Mouse (Mus musculus) limb, embryonic 10.5 days (tissue): ENCODE results near the gene Nop14. TPM values are rescaled to one million over a fixed set of nuclear protein-coding genes. Genes with fewer than 3 reads are reported as not detected.

Source experiments
- DNase-seq: peaks from one replicate; pipeline ENCODE4 v3.0.0-alpha.2; 2017; ENCODE audit warnings: low spot score
- H3K27ac ChIP-seq: fragments of 300-500 bp; sonication (generic); 2 replicates; pipeline ENCODE4 v1.5.1; 2016; ENCODE audit warnings: mild to moderate bottlenecking
- H3K27me3 ChIP-seq: fragments of 300-500 bp; sonication (generic); 2 replicates; pipeline ENCODE4 v1.6.1; 2016; ENCODE audit warnings: low read depth, mild to moderate bottlenecking; ENCODE audit not compliant: poor library complexity, severe bottlenecking
- H3K36me3 ChIP-seq: fragments of 300-500 bp; sonication (generic); 2 replicates; pipeline ENCODE4 v1.6.1; 2016; ENCODE audit warnings: mild to moderate bottlenecking, moderate library complexity
- H3K4me1 ChIP-seq: fragments of 300-500 bp; sonication (generic); 2 replicates; pipeline ENCODE4 v1.6.1; 2016
- H3K4me3 ChIP-seq: fragments of 300-500 bp; sonication (generic); 2 replicates; pipeline ENCODE4 v1.5.1; 2016; ENCODE audit warnings: mild to moderate bottlenecking, moderate library complexity
- H3K9me3 ChIP-seq: fragments of 300-500 bp; sonication (generic); replicated peaks from 2 replicates; pipeline ENCODE4 v1.6.1; 2016; ENCODE audit warnings: mild to moderate bottlenecking
- WGBS: fragments of 180-500 bp; shearing (Covaris S2); methylation state at CpG from one replicate; pipeline ENCODE4 v1.1.7; 2016; 5-methylcytosine and 5-hydroxymethylcytosine counted together
- polyA plus RNA-seq: library from polyadenylated mRNA; unstranded; fragments of >200 nt; fragmentation: Nextera tagmentation; extraction: Ambion mirVana; gene quantifications from 2 replicates; pipeline ENCODE4 v1.2.1, GENCODE M21; 2016

The Nop14 gene
- 29.1 and 31.9 TPM in 2 replicates for polyA plus RNA-seq

DNA sequence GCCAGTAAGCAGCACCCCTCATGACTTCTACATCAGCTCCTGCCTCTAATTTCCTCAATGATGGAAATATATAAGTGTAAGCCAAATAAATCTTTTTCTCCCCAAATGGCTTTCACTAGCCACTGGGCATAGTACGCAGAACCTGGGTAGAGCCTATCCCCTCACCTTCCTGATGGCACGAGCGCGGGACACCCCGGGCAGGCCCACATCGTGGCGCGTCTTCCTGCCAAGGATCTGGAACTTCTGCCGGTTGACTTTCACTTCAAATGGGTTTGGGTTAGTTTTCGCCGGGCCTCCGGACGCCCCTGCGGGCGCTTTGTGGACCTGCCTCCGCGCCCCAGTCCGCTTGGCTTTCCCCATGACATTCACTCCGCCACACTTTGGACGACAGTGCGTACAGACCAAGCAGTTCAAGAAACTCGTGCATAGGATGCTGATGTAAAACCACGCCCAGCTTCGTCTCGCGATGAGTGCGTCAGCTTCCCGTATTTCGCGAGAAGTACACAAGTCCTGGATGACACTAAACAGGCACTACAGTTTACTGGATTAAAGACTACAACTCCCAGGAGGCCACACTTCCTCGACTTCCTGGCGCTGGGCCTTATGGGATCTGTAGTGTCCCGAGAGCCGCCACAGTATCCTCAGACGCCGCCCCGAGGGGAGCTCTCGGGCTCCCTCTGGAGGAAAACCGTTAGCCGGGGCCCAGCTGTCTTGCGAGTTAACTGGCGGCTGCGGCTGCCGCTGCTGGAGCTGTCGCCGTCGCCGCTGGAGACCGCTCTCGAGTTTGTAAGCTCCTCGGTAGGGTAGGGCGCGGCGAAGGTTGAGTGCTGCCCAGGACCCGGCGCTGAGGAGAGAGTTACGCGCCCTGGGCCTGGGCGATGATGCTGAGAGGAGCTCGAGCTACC lies at the start of gene Nop14, which contains the start of gene Grk4:
Gene Nop14 (minus strand): TSS at position 463 of the 905 bp plus-strand sequence.
Gene Grk4 (plus strand): TSS at position 694 of the 905 bp plus-strand sequence.
- Histone ChIP-seq H3K4me3 (peak within 1 kb of the TSS; percentile 82), H3K27me3 (peaks cover 13% of the 10 kb centered on the region), H3K4me1 (peaks cover 10% of the 10 kb centered on the region), H3K27ac (peak within 1 kb of the TSS; percentile 81), H3K9me3 (no peaks in the 10 kb centered on the region), H3K36me3 (peaks cover 29% of the 10 kb centered on the region)
- WGBS, result under 1% methylated on average over 60 of the region's 60 CpGs
- DNase-seq, result peak; percentile 96

DNA sequence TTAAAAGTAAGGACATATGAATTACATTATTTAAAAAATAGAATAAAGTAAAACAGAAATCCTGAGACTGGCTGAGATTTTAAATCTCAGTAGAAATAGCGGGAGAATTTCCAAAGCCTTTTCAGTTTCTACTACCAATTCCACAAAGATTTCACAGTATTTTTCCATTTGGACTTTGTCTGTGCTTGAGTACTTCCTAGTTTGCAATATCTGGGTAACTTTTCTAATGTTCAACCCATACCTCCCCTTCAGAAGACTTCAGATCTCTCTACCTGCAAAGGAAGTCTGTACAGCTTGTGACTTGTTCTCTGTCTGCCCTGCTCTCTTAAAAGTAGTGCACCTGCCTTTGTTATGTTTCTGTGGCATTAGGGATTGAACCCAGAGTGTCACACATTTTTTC lies 48.5 kb upstream of the Nop14 start:
- WGBS, result 82% methylated on average over 1 of the region's 1 CpGs
- no peak overlapping the region for H3K4me3 ChIP-seq
- H3K36me3 ChIP-seq, result no peaks in the 10 kb centered on the region
- DNase-seq, result no peak
- no peaks in the 10 kb centered on the region for H3K27me3 ChIP-seq
- no peaks in the 10 kb centered on the region for H3K9me3 ChIP-seq
- H3K27ac ChIP-seq, result no peak overlapping the region
- H3K4me1 ChIP-seq, result no peaks in the 10 kb centered on the region

DNA sequence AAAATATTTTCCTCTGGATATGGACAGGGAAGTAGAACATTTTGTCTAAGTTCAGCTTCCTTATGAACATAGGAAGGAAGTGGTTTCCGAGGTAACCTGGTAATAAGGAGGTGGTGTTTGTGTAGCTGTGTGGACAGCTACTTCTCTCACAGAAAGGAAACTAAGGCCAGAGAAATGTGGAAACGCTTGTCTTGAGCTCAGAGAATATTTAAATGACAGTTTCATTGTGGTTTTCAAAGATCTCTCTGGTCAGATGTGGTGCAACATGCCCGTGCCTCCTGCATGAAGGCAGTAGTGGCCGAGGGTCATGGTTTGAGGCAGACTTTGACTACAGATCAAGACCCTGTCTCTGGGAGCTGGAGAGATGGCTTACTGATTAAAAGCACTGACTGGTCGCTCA lies 35.6 kb upstream of the Nop14 start:
- no peak for DNase-seq

DNA sequence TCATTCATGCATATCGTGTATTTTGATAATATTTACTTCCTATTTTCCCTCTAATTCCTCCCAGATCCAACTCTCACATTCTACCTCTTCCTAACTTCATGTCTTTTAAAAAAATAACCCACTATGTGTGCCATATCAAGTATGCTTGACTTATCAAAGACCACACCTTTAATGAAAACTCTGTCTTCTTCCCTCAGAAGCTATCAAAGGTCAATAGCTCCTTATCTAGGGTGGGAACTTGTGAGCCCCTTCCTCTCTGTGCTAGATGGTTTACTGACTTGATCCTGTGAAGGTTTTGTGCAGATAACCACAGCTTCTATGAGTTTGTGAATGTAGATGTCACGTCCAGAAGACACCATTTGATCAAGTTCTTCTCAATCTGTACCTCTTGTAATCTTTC lies 32.8 kb upstream of the Nop14 start:
- no peaks in the 10 kb centered on the region for H3K36me3 ChIP-seq
- WGBS, result 77% methylated on average over 2 of the region's 2 CpGs
- no peaks in the 10 kb centered on the region for H3K4me1 ChIP-seq
- H3K9me3 ChIP-seq, result no peaks in the 10 kb centered on the region
- DNase-seq, result no peak
- H3K27ac ChIP-seq, result no peak overlapping the region
- no peak overlapping the region for H3K4me3 ChIP-seq
- no peaks in the 10 kb centered on the region for H3K27me3 ChIP-seq

More for the DNA sequence above, 35.6 kb upstream of the Nop14 start:
- Histone ChIP-seq H3K36me3 (no peaks in the 10 kb centered on the region), H3K27ac (no peak overlapping the region), H3K9me3 (no peaks in the 10 kb centered on the region), H3K4me1 (no peaks in the 10 kb centered on the region), H3K4me3 (no peak overlapping the region), H3K27me3 (no peaks in the 10 kb centered on the region)
- WGBS, result 82% methylated on average over 5 of the region's 5 CpGs

DNA sequence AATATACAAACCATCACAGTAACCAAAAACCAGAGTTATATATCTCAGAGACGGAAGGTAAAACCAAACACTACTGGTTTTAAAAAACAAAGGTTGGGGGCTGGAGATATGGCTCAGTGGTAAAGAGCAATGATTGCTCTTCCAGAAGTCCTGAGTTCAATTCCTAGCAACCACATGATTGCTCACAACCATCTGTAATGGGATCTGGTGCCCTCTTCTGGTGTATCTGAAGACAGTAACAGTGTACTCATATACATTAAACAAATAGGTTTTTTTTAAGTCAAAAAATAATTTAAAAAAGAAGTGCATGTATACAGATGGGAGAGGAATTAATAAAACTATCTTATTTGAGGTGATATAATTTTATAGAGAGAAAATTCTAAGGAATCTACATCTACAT lies 29.9 kb upstream of the Nop14 start:
- no peak overlapping the region for H3K4me3 ChIP-seq
- H3K9me3 ChIP-seq, result no peaks in the 10 kb centered on the region
- 95% methylated on average over 1 of the region's 1 CpGs for WGBS
- H3K27ac ChIP-seq, result no peak overlapping the region
- no peak for DNase-seq
- H3K36me3 ChIP-seq, result no peaks in the 10 kb centered on the region
- H3K4me1 ChIP-seq, result no peaks in the 10 kb centered on the region
- H3K27me3 ChIP-seq, result no peaks in the 10 kb centered on the region

DNA sequence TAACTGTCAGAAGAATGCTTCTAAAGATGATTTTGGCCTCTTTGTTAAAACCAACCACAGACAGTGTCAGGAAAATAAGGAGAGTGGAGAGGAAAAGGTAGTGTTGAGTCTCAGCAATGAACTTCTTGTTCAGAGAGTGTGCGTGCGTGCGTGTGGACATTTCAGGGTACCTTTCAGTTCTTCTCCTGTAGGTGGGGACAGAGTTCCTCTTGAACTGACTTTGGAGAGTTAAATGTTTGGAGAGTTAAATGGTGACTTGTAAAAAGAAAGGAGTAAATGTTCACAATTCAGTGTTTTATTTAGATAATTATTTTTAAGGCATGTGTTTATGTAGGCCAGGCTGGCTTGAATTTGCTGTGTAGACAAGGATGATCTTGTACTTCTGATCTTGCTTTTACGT lies 10.3 kb upstream of the Nop14 start:
- Histone ChIP-seq H3K9me3 (no peaks in the 10 kb centered on the region), H3K27ac (no peak overlapping the region), H3K27me3 (no peaks in the 10 kb centered on the region), H3K36me3 (no peaks in the 10 kb centered on the region), H3K4me3 (no peak overlapping the region), H3K4me1 (no peaks in the 10 kb centered on the region)
- DNase-seq, result no peak
- WGBS, result 84% methylated on average over 4 of the region's 4 CpGs

DNA sequence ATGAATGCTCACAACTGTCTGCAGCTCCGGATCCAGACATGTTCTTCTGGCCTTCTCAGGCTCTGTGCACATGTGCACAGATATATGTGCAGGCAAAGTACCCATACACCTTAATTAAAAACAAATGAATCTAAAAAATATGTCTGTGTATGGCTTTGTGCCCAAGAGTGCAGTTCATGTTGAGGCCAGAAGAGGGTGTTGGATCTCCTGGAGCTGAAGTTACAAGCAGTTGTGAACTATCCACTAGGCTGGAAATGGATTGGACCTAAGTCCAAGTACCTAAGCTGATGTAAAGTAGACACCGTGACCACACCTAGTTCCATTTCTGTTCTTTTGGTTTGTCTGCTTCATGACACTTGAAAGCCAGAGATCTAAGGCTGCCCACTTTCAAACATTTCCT lies 9.5 kb upstream of the Nop14 start:
- Histone ChIP-seq H3K4me3 (no peak overlapping the region), H3K27ac (no peak overlapping the region), H3K4me1 (no peaks in the 10 kb centered on the region), H3K27me3 (no peaks in the 10 kb centered on the region), H3K36me3 (no peaks in the 10 kb centered on the region), H3K9me3 (no peaks in the 10 kb centered on the region)
- DNase-seq, result no peak
- WGBS, result 82% methylated on average over 2 of the region's 2 CpGs

DNA sequence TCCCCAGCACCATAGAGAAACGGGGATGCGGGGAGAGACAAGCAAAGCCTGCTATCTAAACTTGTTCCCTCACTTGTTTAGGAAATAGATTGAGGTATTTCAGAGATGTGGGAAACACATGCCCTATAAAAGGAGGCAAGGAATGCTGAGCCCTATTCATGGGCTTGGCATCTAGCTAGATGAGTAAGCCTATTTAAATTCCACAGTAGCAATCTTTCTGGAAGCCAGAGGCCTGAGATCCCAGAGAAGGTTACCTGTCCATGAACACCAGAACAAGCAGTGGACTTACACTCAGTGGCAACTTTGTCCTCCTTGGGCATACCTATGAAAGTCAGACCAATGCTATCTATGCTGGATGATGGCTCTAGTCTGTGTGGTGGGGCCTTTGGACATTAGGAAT lies 3.3 kb upstream of the Nop14 start:
- 95% methylated on average over 2 of the region's 2 CpGs for whole genome bisulfite sequencing
- H3K36me3 ChIP-seq, result peaks cover 1% of the 10 kb centered on the region; the same call in 1 of the 2 replicates
- no peak overlapping the region for H3K27ac ChIP-seq

DNA sequence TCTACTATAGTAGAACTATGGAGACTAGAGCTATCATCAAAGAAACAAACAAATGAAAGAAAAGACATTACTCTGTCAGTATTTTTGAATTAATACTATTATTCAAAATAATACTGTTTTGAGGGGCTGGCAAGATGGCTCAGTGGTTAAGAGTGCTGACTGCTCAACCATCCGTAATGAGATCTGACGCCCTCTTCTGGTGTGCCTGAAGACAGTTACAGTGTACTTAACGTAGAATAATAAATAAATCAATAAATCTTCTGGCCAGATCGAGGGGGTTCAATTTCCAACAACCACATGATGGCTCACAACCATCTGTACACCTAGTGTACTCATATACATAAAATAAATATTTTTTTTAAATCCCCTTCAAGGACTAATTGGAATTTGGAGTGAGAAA lies 2.0 kb upstream of the Nop14 start:
- H3K4me1 ChIP-seq, result peaks cover 10% of the 10 kb centered on the region
- H3K27me3 ChIP-seq, result peaks cover 13% of the 10 kb centered on the region
- no peaks in the 10 kb centered on the region for H3K9me3 ChIP-seq
- DNase-seq, result no peak
- no peak overlapping the region for H3K27ac ChIP-seq
- no peak overlapping the region for H3K4me3 ChIP-seq
- WGBS, result 85% methylated on average over 4 of the region's 4 CpGs
- H3K36me3 ChIP-seq, result peaks cover 11% of the 10 kb centered on the region

More for the DNA sequence above, 3.3 kb upstream of the Nop14 start:
- Histone ChIP-seq H3K4me3 (no peak overlapping the region), H3K4me1 (peaks cover 10% of the 10 kb centered on the region), H3K9me3 (no peaks in the 10 kb centered on the region), H3K27me3 (peaks cover 13% of the 10 kb centered on the region)
- DNase-seq, result no peak

DNA sequence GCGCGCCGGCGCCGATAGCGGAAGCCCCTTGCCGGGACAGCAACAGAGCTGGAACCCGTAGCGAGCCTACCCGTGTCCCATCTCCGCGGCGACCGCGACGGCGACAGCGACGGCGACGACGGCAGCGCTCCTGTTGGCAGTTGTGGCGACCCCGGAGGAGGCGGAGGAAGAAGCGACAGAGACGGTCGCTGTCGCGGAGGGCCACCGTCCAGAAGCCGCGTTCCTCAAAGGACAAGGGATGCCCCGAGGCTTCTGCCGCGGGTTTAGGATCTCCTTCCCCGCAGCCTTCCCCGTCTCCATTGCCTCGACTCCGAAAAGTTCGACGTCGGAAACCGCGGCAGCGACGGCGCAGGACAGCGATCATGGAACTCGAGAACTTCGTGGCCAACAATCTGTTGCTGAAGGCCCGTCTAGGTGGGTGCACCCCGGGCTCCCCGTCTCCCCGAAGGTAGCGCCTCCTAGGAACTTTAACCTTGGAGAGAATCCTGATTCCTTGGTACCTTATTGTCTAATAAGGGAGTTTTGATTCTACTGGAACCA lies 713 bp upstream of the Nop14 start:
- no peak for DNase-seq
- H3K9me3 ChIP-seq, result no peaks in the 10 kb centered on the region
- under 1% methylated on average over 57 of the region's 57 CpGs for WGBS
- H3K27me3 ChIP-seq, result peaks cover 13% of the 10 kb centered on the region
- peaks cover 10% of the 10 kb centered on the region for H3K4me1 ChIP-seq
- peaks cover 22% of the 10 kb centered on the region for H3K36me3 ChIP-seq
- H3K4me3 ChIP-seq, result peak overlapping the region; percentile 82
- peak overlapping the region; percentile 81 for H3K27ac ChIP-seq

DNA sequence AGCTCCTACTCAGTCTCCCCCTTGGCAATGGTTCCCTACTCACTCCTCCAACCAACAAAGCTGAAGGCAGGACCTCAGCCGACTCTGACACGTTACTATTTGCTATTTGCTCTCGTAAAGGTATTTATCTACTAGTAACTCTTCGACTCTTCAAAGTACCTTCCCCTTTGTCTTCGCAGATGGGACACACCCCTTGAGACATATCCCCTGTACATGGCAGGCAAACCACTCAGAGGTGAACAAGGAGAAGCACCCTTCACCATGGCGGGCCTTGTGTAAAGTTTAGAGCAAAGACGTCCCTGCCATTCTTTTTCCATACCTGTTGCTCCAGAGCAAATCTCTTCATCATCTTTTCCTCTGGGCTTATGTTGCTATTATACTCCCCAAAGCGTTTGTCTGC lies 2.4 kb downstream of the Nop14 start:
- DNase-seq, result no peak
- peaks cover 53% of the 10 kb centered on the region for H3K36me3 ChIP-seq
- no peaks in the 10 kb centered on the region for H3K9me3 ChIP-seq
- WGBS, result 96% methylated on average over 8 of the region's 8 CpGs
- no peak overlapping the region for H3K4me3 ChIP-seq
- peaks cover 10% of the 10 kb centered on the region for H3K4me1 ChIP-seq
- H3K27ac ChIP-seq, result no peak overlapping the region
- peaks cover 13% of the 10 kb centered on the region for H3K27me3 ChIP-seq

DNA sequence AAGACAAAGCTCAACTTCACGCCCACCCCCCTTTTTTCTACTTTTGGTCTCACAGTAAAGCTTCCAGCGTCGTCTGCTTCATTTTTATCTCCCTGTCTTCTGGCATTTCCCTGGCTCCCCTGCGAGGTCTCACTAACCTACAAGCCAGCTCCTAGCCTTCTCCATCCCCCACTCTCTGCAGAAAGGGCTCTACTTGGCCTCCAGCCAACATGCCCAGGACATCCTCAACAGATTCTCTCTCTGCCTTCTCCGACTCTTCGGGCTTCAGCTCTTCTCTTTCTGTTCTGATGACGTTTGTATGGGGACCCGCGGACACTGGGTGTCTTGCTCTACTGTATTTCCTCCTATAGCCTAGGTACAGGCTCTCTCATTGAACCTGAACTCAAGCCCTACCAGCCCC lies 5.1 kb downstream of the Nop14 start:
- Histone ChIP-seq H3K27me3 (no peaks in the 10 kb centered on the region), H3K4me1 (peaks cover 6% of the 10 kb centered on the region), H3K4me3 (no peak overlapping the region), H3K27ac (no peak overlapping the region), H3K9me3 (no peaks in the 10 kb centered on the region), H3K36me3 (peaks cover 79% of the 10 kb centered on the region)
- DNase-seq, result no peak
- WGBS, result 94% methylated on average over 9 of the region's 9 CpGs

DNA sequence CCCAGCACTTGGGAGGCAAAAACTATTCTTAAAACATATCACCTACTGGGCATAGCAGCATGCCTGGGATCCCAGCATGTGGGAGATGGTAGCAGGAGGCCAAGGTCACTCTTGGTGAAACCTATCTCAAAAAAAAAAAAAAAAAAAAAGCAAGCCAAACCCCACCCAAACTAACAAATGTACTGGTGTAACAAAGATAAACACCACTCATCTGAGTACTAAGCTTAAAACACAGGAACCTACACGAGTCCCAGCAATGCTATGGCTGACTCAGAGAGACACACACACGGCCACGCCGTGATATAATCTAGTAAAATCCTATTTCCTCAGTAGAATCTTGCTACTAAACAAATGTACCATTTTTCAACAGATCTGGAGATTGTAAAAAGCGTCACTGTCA lies 7.0 kb downstream of the Nop14 start:
- Histone ChIP-seq H3K27ac (no peak overlapping the region), H3K36me3 (peaks cover 95% of the 10 kb centered on the region), H3K27me3 (no peaks in the 10 kb centered on the region), H3K9me3 (no peaks in the 10 kb centered on the region), H3K4me1 (no peaks in the 10 kb centered on the region), H3K4me3 (no peak overlapping the region)
- 95% methylated on average over 5 of the region's 5 CpGs for WGBS
- no peak for DNase-seq
